Mouse (Mus musculus): ENCODE results near the gene Esp4. TPM values are rescaled to one million over a fixed set of nuclear protein-coding genes. Genes with fewer than 3 reads are reported as not detected.

The Esp4 gene
- polyA plus RNA-seq (2012; fragmentation: generic; extraction: Trizol): not detected

DNA sequence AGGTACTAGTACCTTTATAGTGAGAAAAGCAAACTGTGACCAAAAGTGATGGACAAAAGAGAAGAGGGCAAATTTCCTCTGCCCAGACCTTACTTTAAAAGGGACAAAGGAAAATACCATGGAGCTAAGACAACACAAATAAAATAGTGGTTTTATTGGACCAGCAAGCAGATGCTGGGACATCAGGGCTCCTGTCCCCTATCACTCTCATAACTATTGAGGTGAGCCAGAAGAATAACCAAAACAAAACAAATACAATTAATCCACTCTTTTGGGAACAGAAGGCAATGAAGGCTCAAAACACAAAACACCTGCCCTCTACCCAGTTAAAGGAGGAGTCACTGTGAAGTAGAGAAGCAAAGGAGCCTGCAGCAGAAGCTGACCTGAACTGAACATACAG is at the start of gene Esp4:
Esp4 (plus strand) TSS at position 301 of the 400 bp plus-strand sequence.

DNA sequence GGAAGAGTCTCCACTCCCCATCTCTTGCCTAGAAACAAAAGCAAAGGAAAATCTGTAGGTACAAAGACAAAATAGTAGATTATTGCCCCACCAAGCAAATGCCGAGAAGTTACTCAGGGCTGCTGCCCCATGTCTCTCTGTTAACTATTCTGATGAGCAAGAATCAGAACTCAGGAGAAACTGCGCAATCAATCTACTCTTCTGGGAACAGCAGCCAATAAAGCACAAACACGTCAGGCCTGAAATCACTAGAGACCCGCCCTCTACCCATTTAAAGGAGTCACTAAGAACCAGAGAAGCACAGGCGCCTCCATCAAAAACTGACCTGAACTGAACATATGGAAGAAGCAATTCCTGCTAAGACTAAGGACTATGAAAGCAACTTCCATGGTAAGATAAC is 37.2 kb upstream of the Esp4 start, which contains the start of gene Esp6:
Esp6 (plus strand) TSS at position 301 of the 400 bp plus-strand sequence.

DNA sequence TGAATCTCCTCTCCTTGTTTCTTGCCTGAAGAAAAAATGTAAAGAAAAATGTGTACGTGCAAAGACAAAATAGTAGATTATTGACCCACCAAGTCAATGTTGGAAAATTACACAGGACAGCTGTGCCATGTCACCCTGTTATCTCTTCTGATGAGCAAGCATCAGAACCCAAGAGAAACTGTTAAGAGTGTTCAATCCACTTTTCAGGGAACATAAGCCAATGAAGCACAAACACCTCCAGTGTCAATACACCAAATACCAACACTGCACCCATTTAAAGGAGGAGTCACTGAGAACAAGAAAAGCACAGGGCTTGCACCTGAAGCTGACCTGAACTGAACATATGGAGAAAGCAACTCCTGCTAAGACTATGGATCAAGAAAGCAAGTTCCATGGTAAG is 33.4 kb downstream of the Esp4 start, which contains the start of gene Esp3:
Esp3 (plus strand) TSS at position 301 of the 400 bp plus-strand sequence.

Other genes with a start within 250 kb of the Esp4 start
- not detected for gene Esp8, start 78.6 kb upstream of the Esp4 start, polyA plus RNA-seq (2012; fragmentation: generic; extraction: Trizol)
- gene Esp6, start 37.1 kb upstream of the Esp4 start, polyA plus RNA-seq (2012; fragmentation: generic; extraction: Trizol): not detected
- not detected for gene Esp3, start 33.5 kb downstream of the Esp4 start, polyA plus RNA-seq (2012; fragmentation: generic; extraction: Trizol)
- gene Esp1, start 128.5 kb downstream of the Esp4 start, polyA plus RNA-seq (2012; fragmentation: generic; extraction: Trizol): not detected
- gene Crisp2, start 208.4 kb downstream of the Esp4 start, polyA plus RNA-seq (2012; fragmentation: generic; extraction: Trizol): not detected
- under 1 TPM in 1 of 2 experiments, not detected in 1; 0.04 TPM for gene Rhag, start 212.5 kb downstream of the Esp4 start, polyA plus RNA-seq (2012; fragmentation: generic; extraction: Trizol)